Mouse (Mus musculus) lung, embryonic 16.5 days (tissue): Measurements from ENCODE around the gene Ift122. TPM values are rescaled to one million over a fixed set of nuclear protein-coding genes. Genes with fewer than 3 reads are reported as not detected.

Experiments
- ATAC-seq: fragments of 200-750 bp; cut with Nextera tagmentation; 2 replicates; pipeline ENCODE4 v1.8.0; 2017; ENCODE audit warnings: low read depth, mild to moderate bottlenecking, moderate library complexity
- H3K27ac ChIP-seq: fragments of 300-500 bp; sonication (generic); 2 replicates; pipeline ENCODE4 v1.5.1; 2014; ENCODE audit warnings: mild to moderate bottlenecking, control low read depth, low read length
- H3K27me3 ChIP-seq: fragments of 300-500 bp; sonication (generic); 2 replicates; pipeline ENCODE4 v1.6.1; 2014; ENCODE audit warnings: low read depth, low read length, mixed read lengths; ENCODE audit not compliant: control insufficient read depth, insufficient read depth
- H3K36me3 ChIP-seq: fragments of 300-500 bp; sonication (generic); 2 replicates; pipeline ENCODE4 v1.6.1; 2014; ENCODE audit warnings: low read length; ENCODE audit not compliant: control insufficient read depth, insufficient read depth
- H3K4me1 ChIP-seq: fragments of 300-500 bp; sonication (generic); replicated peaks from 2 replicates; pipeline ENCODE4 v1.6.1; 2014; ENCODE audit warnings: low read length, mixed read lengths; ENCODE audit not compliant: control insufficient read depth, insufficient read depth
- H3K4me2 ChIP-seq: fragments of 300-500 bp; sonication (generic); 2 replicates; pipeline ENCODE4 v1.6.1; 2014; ENCODE audit warnings: low read depth, low read length, control low read depth
- H3K4me3 ChIP-seq: fragments of 300-500 bp; sonication (generic); 2 replicates; pipeline ENCODE4 v1.5.1; 2014; ENCODE audit warnings: mild to moderate bottlenecking, low read length, control low read depth
- H3K9ac ChIP-seq: fragments of 300-500 bp; sonication (generic); 2 replicates; pipeline ENCODE4 v1.6.1; 2014; ENCODE audit warnings: low read length, control low read depth
- H3K9me3 ChIP-seq: fragments of 300-500 bp; sonication (generic); 2 replicates; pipeline ENCODE4 v1.6.1; 2016; ENCODE audit warnings: low read length; ENCODE audit not compliant: control insufficient read depth
- WGBS: fragments of 180-500 bp; shearing (Covaris S2); extraction: QIAGEN DNeasy Blood & Tissue Kit; methylation state at CpG from one replicate; pipeline ENCODE4 v1.1.7; 2014; 5-methylcytosine and 5-hydroxymethylcytosine counted together
- polyA plus RNA-seq: library from polyadenylated mRNA; unstranded; fragments of >200 nt; fragmentation: Nextera tagmentation; extraction: Ambion mirVana; gene quantifications from 2 replicates; pipeline ENCODE4 v1.2.1, GENCODE M21; 2015

The Ift122 gene
- polyA plus RNA-seq, 1 experiment from 2014 or later = 23.5 TPM

DNA sequence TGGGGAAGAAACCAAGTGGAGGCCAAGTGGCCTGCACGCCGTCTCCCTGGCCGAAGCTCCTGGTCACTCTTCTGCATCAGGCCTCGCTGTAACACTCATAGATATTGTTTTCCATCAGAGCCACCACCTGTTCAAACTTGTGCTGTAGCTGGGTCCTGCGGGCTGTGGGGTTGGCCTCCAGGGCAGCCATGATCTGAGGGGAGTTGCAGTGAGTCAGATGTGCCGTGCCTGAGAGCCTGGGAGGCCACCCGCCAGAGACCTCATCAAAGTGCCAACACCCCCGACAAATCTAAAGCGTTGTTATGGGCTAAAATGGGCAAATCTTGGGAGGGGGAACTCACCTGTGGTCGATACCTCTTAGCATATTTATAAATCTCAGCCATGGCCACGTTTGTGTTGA, 102.4 kb downstream of the Ift122 start:
- Histone ChIP-seq H3K36me3 (peaks cover 11% of the 10 kb centered on the region), H3K9ac (no peak overlapping the region), H3K27me3 (no peaks in the 10 kb centered on the region), H3K4me2 (no peak overlapping the region), H3K4me1 (peaks cover 46% of the 10 kb centered on the region), H3K27ac (0 out of 2 replicates have a peak overlapping the region, but pooled peaks have one; percentile 62), H3K4me3 (no peak overlapping the region), H3K9me3 (peaks cover 3% of the 10 kb centered on the region; the same call in 1 of the 2 replicates)
- no peak for ATAC-seq
- WGBS = 74% methylated on average over 11 of the region's 11 CpGs

- no peak overlapping the region; the same call in 1 of the 2 replicates for H3K4me2 ChIP-seq
- ATAC-seq = no peak
- H3K36me3 ChIP-seq = peaks cover 11% of the 10 kb centered on the region
- no peaks in the 10 kb centered on the region for H3K27me3 ChIP-seq
- peak overlapping the region; percentile 75 for H3K27ac ChIP-seq
- H3K9me3 ChIP-seq = peaks cover 3% of the 10 kb centered on the region; the same call in 1 of the 2 replicates
- peaks cover 46% of the 10 kb centered on the region for H3K4me1 ChIP-seq
- peak overlapping the region; percentile 39; the same call in 1 of the 2 replicates for H3K9ac ChIP-seq
- 27% methylated on average over 13 of the region's 13 CpGs for WGBS
- H3K4me3 ChIP-seq = no peak overlapping the region
Measured at GRCm38 (mm10) chr6:115956418-115956921, 103.2 kb downstream of the Ift122 start.

- Histone ChIP-seq H3K4me3 (no peak overlapping the region), H3K27me3 (no peaks in the 10 kb centered on the region), H3K9me3 (no peaks in the 10 kb centered on the region), H3K27ac (peak overlapping the region; percentile 93), H3K4me1 (peaks cover 46% of the 10 kb centered on the region), H3K4me2 (no peak overlapping the region), H3K36me3 (peaks cover 12% of the 10 kb centered on the region), H3K9ac (peak overlapping the region; percentile 39; the same call in 1 of the 2 replicates)
- WGBS = 28% methylated on average over 16 of the region's 16 CpGs
- peak; percentile 89 for ATAC-seq
Measured at GRCm38 (mm10) chr6:115956922-115957601, 103.8 kb downstream of the Ift122 start.

DNA sequence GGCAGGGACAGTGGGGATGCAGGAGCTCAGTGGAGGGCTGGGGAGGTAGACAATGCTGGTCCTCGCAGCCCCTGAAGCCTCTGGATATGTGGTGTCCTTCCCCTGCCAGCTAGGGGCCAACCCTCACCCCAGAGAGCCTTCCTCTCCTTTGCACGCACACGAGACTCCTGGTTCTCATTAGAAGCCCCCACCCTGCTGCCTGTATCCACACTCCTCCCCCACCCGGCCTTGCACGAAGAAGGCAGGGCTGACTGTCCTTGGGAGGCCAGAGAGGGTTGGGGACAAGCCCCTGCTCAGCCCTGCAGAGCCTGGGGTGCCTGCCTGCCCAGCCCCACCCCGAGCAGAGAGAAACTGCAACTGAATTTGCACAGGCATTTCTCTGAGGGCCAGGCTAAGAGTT, 104.4 kb downstream of the Ift122 start:
- Histone ChIP-seq H3K9ac (peak overlapping the region; percentile 39), H3K9me3 (no peaks in the 10 kb centered on the region), H3K4me2 (no peak overlapping the region), H3K4me3 (no peak overlapping the region), H3K4me1 (peaks cover 46% of the 10 kb centered on the region), H3K27ac (peak overlapping the region; percentile 93), H3K36me3 (peaks cover 19% of the 10 kb centered on the region), H3K27me3 (no peaks in the 10 kb centered on the region)
- peak; percentile 0; the same call in 1 of the 2 replicates for ATAC-seq
- 42% methylated on average over 5 of the region's 6 CpGs for WGBS

GRCm38 (mm10) chr6:115958445-115958844, 105.2 kb downstream of the Ift122 start:
- WGBS = 87% methylated on average over 9 of the region's 9 CpGs
- no peak for ATAC-seq
- H3K9me3 ChIP-seq = no peaks in the 10 kb centered on the region
- no peak overlapping the region for H3K4me3 ChIP-seq
- H3K4me1 ChIP-seq = peaks cover 46% of the 10 kb centered on the region
- no peaks in the 10 kb centered on the region for H3K27me3 ChIP-seq
- H3K27ac ChIP-seq = peak overlapping the region; percentile 93
- H3K36me3 ChIP-seq = peaks cover 20% of the 10 kb centered on the region
- H3K4me2 ChIP-seq = no peak overlapping the region
- H3K9ac ChIP-seq = no peak overlapping the region

DNA sequence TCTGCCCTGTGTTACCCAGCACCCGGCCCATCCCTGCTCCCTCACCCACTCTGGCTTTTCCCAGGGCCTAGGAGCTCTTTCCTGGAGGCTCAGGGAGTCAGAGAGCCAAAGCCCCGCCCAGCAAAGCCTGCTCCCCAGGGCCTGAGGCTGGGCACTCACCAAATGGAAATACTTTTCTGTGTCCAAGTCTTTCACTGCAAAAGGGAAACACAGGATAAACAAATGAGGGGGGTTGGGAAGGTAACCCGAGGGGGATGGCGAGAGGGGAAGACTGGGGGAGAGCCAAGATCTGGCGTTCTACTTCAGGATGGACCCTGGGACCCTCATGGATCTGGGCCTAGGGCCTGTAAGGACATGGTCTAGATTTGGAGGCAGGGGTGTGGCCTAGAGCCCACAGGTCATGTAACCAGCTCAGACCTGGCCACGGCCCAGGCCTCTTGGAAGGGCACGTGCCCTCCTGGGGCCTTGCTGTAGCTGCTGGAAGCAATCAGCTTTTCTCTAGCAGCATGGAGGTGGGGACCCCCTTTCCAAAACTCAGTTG, 106.0 kb downstream of the Ift122 start:
- ATAC-seq = peak; percentile 24
- Histone ChIP-seq H3K4me3 (no peak overlapping the region), H3K36me3 (peaks cover 21% of the 10 kb centered on the region), H3K9me3 (no peaks in the 10 kb centered on the region), H3K9ac (peak overlapping the region; percentile 42), H3K4me1 (peaks cover 46% of the 10 kb centered on the region), H3K27me3 (no peaks in the 10 kb centered on the region), H3K4me2 (no peak overlapping the region), H3K27ac (peak overlapping the region; percentile 82)
- WGBS = 39% methylated on average over 7 of the region's 7 CpGs

GRCm38 (mm10) chr6:115960322-115960721, 107.1 kb downstream of the Ift122 start:
- no peak overlapping the region for H3K4me2 ChIP-seq
- 88% methylated on average over 19 of the region's 19 CpGs for WGBS
- H3K9me3 ChIP-seq = no peaks in the 10 kb centered on the region
- peaks cover 22% of the 10 kb centered on the region for H3K36me3 ChIP-seq
- no peaks in the 10 kb centered on the region for H3K27me3 ChIP-seq
- H3K4me3 ChIP-seq = no peak overlapping the region
- no peak overlapping the region for H3K9ac ChIP-seq
- no peak for ATAC-seq
- no peak overlapping the region for H3K27ac ChIP-seq
- H3K4me1 ChIP-seq = peaks cover 36% of the 10 kb centered on the region

DNA sequence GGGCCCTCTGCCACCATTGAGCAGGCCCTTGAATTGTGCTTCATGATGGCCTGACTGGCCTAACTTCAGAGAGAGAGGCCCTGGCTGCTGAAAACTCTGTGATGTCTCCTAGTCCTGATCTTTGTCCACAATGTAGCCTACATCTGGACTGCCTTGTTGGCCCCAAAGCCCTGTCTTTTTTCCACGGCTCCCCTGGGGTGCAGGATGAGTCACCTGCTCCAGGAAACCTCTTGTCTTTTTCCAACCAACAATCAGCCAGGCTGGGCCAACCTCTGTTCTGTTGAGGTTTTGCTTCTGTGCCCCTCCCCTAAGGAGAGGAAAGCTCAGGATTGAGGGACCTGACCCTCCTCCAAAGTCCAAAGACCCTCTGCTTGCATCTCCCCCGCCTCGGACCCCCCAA, 108.5 kb downstream of the Ift122 start:
- Histone ChIP-seq H3K4me1 (peaks cover 31% of the 10 kb centered on the region), H3K27ac (no peak overlapping the region), H3K9ac (no peak overlapping the region), H3K27me3 (no peaks in the 10 kb centered on the region), H3K36me3 (peaks cover 32% of the 10 kb centered on the region), H3K4me3 (no peak overlapping the region), H3K4me2 (no peak overlapping the region), H3K9me3 (no peaks in the 10 kb centered on the region)
- ATAC-seq = no peak
- WGBS = 83% methylated on average over 3 of the region's 3 CpGs

DNA sequence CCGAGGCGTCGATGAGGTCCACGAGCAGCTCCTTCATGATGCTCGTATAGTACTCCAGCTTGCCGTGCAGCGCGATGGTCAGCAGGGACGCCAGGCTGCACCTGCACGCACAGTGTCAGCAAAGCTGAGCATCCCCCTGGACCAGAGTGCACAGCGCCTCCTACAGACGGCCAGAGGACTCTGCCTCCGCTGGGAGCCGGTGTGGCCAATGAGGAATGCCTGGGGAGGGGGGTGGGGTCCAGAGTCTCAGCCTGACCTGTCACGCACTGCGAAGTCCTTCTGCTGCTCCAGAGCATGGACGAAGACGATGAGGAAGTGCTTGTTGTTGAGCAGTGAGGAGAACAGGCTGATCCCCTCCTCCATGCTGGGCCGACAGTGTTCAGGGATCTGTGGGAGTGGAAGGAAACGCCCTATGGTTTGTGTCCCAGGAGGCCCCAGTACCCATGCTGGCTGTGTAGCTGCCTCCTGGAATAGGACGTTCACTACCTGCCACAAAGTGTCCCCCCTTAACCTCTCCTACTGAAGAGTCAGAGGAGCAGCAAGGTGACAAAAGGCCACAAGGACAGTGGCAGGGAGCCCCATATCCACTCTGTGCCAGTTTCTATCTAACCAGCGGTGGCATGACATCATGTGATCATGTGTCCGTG, 109.3 kb downstream of the Ift122 start:
- Histone ChIP-seq H3K4me3 (no peak overlapping the region), H3K27ac (no peak overlapping the region), H3K4me2 (no peak overlapping the region), H3K27me3 (no peaks in the 10 kb centered on the region), H3K36me3 (peaks cover 33% of the 10 kb centered on the region), H3K9me3 (no peaks in the 10 kb centered on the region), H3K9ac (no peak overlapping the region; the same call in 1 of the 2 replicates), H3K4me1 (peaks cover 23% of the 10 kb centered on the region)
- no peak for ATAC-seq
- 55% methylated on average over 23 of the region's 23 CpGs for WGBS
